Comparison of ENCODE assay signal across 8 mouse cellular contexts in genomic region chr8:19980346-19980726, GRCm38 (mm10).
DNase-seq lines count a peak whose midpoint lies in the region; ATAC-seq and TF ChIP-seq lines count a peak whose summit lies in the region.
"Not testable (repeated sequence)": the region's sequence is repeated elsewhere in the genome, so short reads cannot be mapped to it uniquely, and the experiment has no call there.

No protein-coding gene starts in this region.

- peak overlapping the region; percentile 88 for H3K4me2 ChIP-seq in heart, embryonic 15.5 days
- H3K4me2 ChIP-seq in liver, embryonic 13.5 days, result peak overlapping the region; percentile 75
- peak overlapping the region; percentile 51 for H3K4me2 ChIP-seq in midbrain, embryonic 11.5 days

- not testable (repeated sequence) for ATAC-seq in heart, embryonic 15.5 days (replicated peaks; ENCODE audit: insufficient number of reproducible peaks, insufficient read depth, low FRiP score, low read depth); liver, embryonic 13.5 days (ENCODE audit: low read depth)
- ATAC-seq in midbrain, embryonic 11.5 days (ENCODE audit: low FRiP score), result peak; percentile 16; the same call in 1 of the 2 replicates

- TF ChIP-seq POLR2A in small intestine, adult 2 months (IDR thresholded peaks at IDR 0.05; ENCODE audit: low read depth, low read length), result not testable (repeated sequence)

- H3K36me3 ChIP-seq in forebrain, embryonic 10.5 days (replicated peaks), result peaks cover 13% of the 10 kb centered on the region
- H3K36me3 ChIP-seq in heart, embryonic 15.5 days, result peaks cover 12% of the 10 kb centered on the region
- not testable (repeated sequence) for H3K36me3 ChIP-seq in liver, embryonic 13.5 days; midbrain, embryonic 11.5 days (ENCODE audit: control insufficient read depth, insufficient read depth, low read length); small intestine, adult 2 months (ENCODE audit: control insufficient read depth, insufficient read depth, low read length)

- H3K27me3 ChIP-seq in forebrain, embryonic 10.5 days (ENCODE audit: poor library complexity, severe bottlenecking); heart, embryonic 15.5 days; liver, embryonic 13.5 days; midbrain, embryonic 11.5 days (ENCODE audit: control insufficient read depth, insufficient read depth, low read length); small intestine, adult 2 months (ENCODE audit: control insufficient read depth, insufficient read depth, low read length): not testable (repeated sequence)

- H3K4me3 ChIP-seq in forebrain, embryonic 10.5 days, result peak overlapping the region; percentile 57
- H3K4me3 ChIP-seq in heart, embryonic 15.5 days, result peak overlapping the region; percentile 65
- H3K4me3 ChIP-seq in liver, embryonic 13.5 days (replicated peaks), result peak overlapping the region; percentile 62
- peak overlapping the region; percentile 29 for H3K4me3 ChIP-seq in midbrain, embryonic 11.5 days (ENCODE audit: low read depth, low read length)
- peak overlapping the region; percentile 80 for H3K4me3 ChIP-seq in small intestine, adult 2 months (ENCODE audit: low read depth, low read length)

- WGBS in forebrain, embryonic 10.5 days, result 22% methylated on average over 26 of the region's 26 CpGs
- 29% methylated on average over 26 of the region's 26 CpGs for WGBS in heart, embryonic 15.5 days
- 20% methylated on average over 26 of the region's 26 CpGs for WGBS in liver, embryonic 13.5 days (ENCODE audit: insufficient replicate concordance)
- 27% methylated on average over 26 of the region's 26 CpGs for WGBS in midbrain, embryonic 11.5 days
- WGBS in small intestine, adult 2 months, result 22% methylated on average over 26 of the region's 26 CpGs

- peak overlapping the region; percentile 83 for H3K27ac ChIP-seq in forebrain, embryonic 10.5 days
- H3K27ac ChIP-seq in heart, embryonic 15.5 days; liver, embryonic 13.5 days; midbrain, embryonic 11.5 days (ENCODE audit: low read depth, low read length); small intestine, adult 2 months (ENCODE audit: insufficient read depth, low read depth, low read length): not testable (repeated sequence)

- TF ChIP-seq CTCF in small intestine, adult 2 months (IDR thresholded peaks at IDR 0.05; ENCODE audit: extremely low read depth, insufficient read length, insufficient replicate concordance, low read depth, low read length), result not testable (repeated sequence)

- H3K9me3 ChIP-seq in forebrain, embryonic 10.5 days, result peaks cover 43% of the 10 kb centered on the region
- H3K9me3 ChIP-seq in heart, embryonic 15.5 days (replicated peaks); liver, embryonic 13.5 days (replicated peaks); midbrain, embryonic 11.5 days (ENCODE audit: control insufficient read depth, low read length): not testable (repeated sequence)

- not testable (repeated sequence) for H3K4me1 ChIP-seq in forebrain, embryonic 10.5 days; heart, embryonic 15.5 days (replicated peaks); liver, embryonic 13.5 days (replicated peaks); midbrain, embryonic 11.5 days (ENCODE audit: control insufficient read depth, insufficient read depth, low read length); small intestine, adult 2 months (ENCODE audit: control insufficient read depth, insufficient read depth, insufficient read length, low read length)

- peak; percentile 52 for DNase-seq in CD4-positive helper T cell, adult 2 months (ENCODE audit: low read depth, low spot score)
- peak; percentile 27 for DNase-seq in cerebellum, adult 11-12 months
- DNase-seq in forebrain, embryonic 10.5 days (ENCODE audit: extremely low spot score, low spot score), result peak; percentile 19
- peak; percentile 6 for DNase-seq in kidney, adult 9 months
- DNase-seq in liver, embryonic 13.5 days; midbrain, embryonic 11.5 days (ENCODE audit: low spot score, missing footprints): not testable (repeated sequence)

- H3K9ac ChIP-seq in heart, embryonic 15.5 days, result peak overlapping the region; percentile 74
- peak overlapping the region; percentile 71 for H3K9ac ChIP-seq in liver, embryonic 13.5 days
- peak overlapping the region; percentile 52 for H3K9ac ChIP-seq in midbrain, embryonic 11.5 days (ENCODE audit: low read length)

Comparison
In these comparisons a context has a peak if more than half of its experiments do, and no peak if none do; other contexts are left out.
1. H3K4me3 ChIP-seq: peak in every context shown above with its lines; median percentile 80 in small intestine, adult 2 months; 65 in heart, embryonic 15.5 days; 62 in liver, embryonic 13.5 days; 57 in forebrain, embryonic 10.5 days; 29 in midbrain, embryonic 11.5 days.